ENCODE assay signal across 8 mouse cellular contexts in the genomic region with DNA sequence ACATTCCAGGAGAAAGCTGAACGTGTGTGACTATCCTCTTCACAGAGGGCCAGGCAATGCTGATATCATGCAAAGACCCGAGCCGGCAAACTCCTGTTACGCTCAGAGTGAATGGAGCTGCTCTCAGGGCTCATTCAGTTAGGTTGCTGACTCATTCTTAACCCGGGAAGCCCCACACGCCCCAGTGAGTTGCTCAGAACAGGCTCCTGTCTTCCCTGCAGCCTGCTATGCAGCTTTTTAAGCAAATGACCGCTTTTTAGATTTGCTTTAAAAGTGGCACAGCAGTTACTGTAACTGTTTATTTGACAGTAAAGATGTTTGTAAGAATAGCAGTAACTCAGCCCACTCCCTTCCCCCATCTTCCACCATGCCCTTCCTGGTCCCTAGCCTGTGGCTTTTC.
A peak's percentile ranks its signal among the peaks of the same experiment; 100 is the strongest.
DNase-seq lines count a peak whose midpoint lies in the region; ATAC-seq and TF ChIP-seq lines count a peak whose summit lies in the region.
"Had no signal": no experiment of that assay in that cellular context is flagged by ENCODE, and none has a peak within 500 bp of the region (broad histone marks: within the 10 kb centered on the region; RNA-seq: fewer than 3 reads in every experiment).

No protein-coding gene starts in this region.

- WGBS in thymus, adult 2 months: 4% methylated on average over 7 of the region's 7 CpGs
- WGBS in hindbrain, embryonic 11.5 days: 19% methylated on average over 7 of the region's 7 CpGs

- TF ChIP-seq POLR2A in thymus, adult 2 months (IDR thresholded peaks at IDR 0.05; ENCODE audit: control insufficient read depth, extremely low read depth, insufficient read depth, low read length, poor library complexity): no peak

- no peaks in the 10 kb centered on the region for H3K36me3 ChIP-seq in thymus, adult 2 months (ENCODE audit: control insufficient read depth, insufficient read depth, low read length)
- H3K36me3 ChIP-seq in hindbrain, embryonic 11.5 days (ENCODE audit: control insufficient read depth, insufficient read depth, low read length): no peaks in the 10 kb centered on the region
- H3K36me3 ChIP-seq: neural tube, embryonic 12.5 days had no signal

- TF ChIP-seq CTCF in thymus, adult 2 months (IDR thresholded peaks at IDR 0.05; ENCODE audit: borderline replicate concordance, control insufficient read depth, extremely low read depth, insufficient read depth, low read length, poor library complexity): no peak

- no peaks in the 10 kb centered on the region for H3K9me3 ChIP-seq in hindbrain, embryonic 11.5 days (ENCODE audit: control insufficient read depth, low read length)
- H3K9me3 ChIP-seq: neural tube, embryonic 12.5 days had no signal

- no peak for ATAC-seq in hindbrain, embryonic 11.5 days (ENCODE audit: low FRiP score)
- ATAC-seq in megakaryocyte-erythroid progenitor cell, adult 5-6 weeks (replicated peaks; ENCODE audit: low FRiP score, low TSS enrichment, poor library complexity, severe bottlenecking): peak; percentile 69

- H3K9ac ChIP-seq in hindbrain, embryonic 11.5 days (ENCODE audit: low read depth, low read length): no peak overlapping the region
- H3K9ac ChIP-seq: neural tube, embryonic 12.5 days had no signal

- peak overlapping the region; percentile 25; the same call in 1 of the 2 replicates for H3K4me3 ChIP-seq in thymus, adult 2 months (ENCODE audit: control insufficient read depth, insufficient read depth, low read length)
- H3K4me3 ChIP-seq in hindbrain, embryonic 11.5 days (ENCODE audit: low read depth, low read length): 0 out of 2 replicates have a peak overlapping the region, but pooled peaks have one; percentile 6
- H3K4me3 ChIP-seq: neural tube, embryonic 12.5 days had no signal

- H3K27ac ChIP-seq in thymus, adult 2 months (ENCODE audit: control insufficient read depth, insufficient read depth, low read length): no peak overlapping the region; the same call in 1 of the 2 replicates
- H3K27ac ChIP-seq in hindbrain, embryonic 11.5 days (ENCODE audit: low read depth, low read length): no peak overlapping the region
- H3K27ac ChIP-seq: neural tube, embryonic 12.5 days had no signal

- no peaks in the 10 kb centered on the region for H3K27me3 ChIP-seq in thymus, adult 2 months (ENCODE audit: control insufficient read depth, insufficient read depth, low read length)
- H3K27me3 ChIP-seq in hindbrain, embryonic 11.5 days (ENCODE audit: control insufficient read depth, insufficient read depth, low read length): no peaks in the 10 kb centered on the region
- H3K27me3 ChIP-seq: neural tube, embryonic 12.5 days had no signal

- peaks cover 19% of the 10 kb centered on the region for H3K4me1 ChIP-seq in thymus, adult 2 months (replicated peaks; ENCODE audit: control insufficient read depth, insufficient read depth, low read length)
- H3K4me1 ChIP-seq in hindbrain, embryonic 11.5 days (replicated peaks; ENCODE audit: control insufficient read depth, insufficient read depth, low read length): no peaks in the 10 kb centered on the region
- H3K4me1 ChIP-seq: neural tube, embryonic 12.5 days had no signal

- DNase-seq in thymus, adult 2 months: peak; percentile 30
- no peak for DNase-seq in thymus, adult 18-20 months
- DNase-seq in adrenal gland, postnatal 25 days: peak; percentile 39
- DNase-seq in hindbrain, embryonic 11.5 days (ENCODE audit: low spot score): peak; percentile 25
- DNase-seq in yolk sac, embryonic 10.5 days (ENCODE audit: low spot score): no peak
- DNase-seq in layer of hippocampus, adult 18-20 months (ENCODE audit: low spot score in 2 of 2): no peak

- no peak overlapping the region for H3K4me2 ChIP-seq in hindbrain, embryonic 11.5 days (replicated peaks; ENCODE audit: low read depth, low read length)

Comparison
In these comparisons a context has a peak if more than half of its experiments do, and no peak if none do; other contexts are left out.
1. DNase-seq: peak in thymus, adult 2 months (single experiment), adrenal gland, postnatal 25 days (single experiment) and hindbrain, embryonic 11.5 days (single experiment); none in thymus, adult 18-20 months (0 of 2), yolk sac, embryonic 10.5 days (single experiment) and layer of hippocampus, adult 18-20 months (0 of 2).